Mouse (Mus musculus): ENCODE results near the gene Tfg.

DNA sequence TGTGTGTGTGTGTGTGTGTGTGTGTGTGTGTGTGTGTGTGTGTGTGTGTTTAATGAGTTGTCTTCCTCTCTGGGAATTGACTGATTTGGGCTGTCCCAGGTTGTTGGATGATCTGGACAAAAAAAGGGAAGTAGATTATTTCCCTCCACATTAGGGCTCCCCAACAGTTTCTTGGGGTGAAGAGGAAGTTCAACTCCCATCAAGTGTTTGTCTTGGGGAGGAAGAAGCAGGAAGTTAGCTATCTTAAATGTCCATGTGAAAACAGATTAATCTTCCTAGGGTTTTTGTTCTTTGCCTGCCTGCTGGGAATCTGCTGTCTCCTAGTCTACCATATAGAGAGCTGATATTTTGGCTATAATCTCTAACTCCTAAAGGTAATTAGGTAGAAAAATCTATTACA, 58.4 kb downstream of the Tfg start:
- TF ChIP-seq TAL1 (IDR thresholded peaks at IDR 0.05; ENCODE audit: low read length) (no peak), GATA1 (IDR thresholded peaks at IDR 0.05; ENCODE audit: low read length) (no peak)

Measured in erythroblast, embryonic 14.5 days (primary cell).